Mouse (Mus musculus): ENCODE measurements around the gene Glud1.
A peak's percentile ranks its signal among the peaks of the same experiment; 100 is the strongest.
"Not testable (repeated sequence)": the region's sequence is repeated elsewhere in the genome, so short reads cannot be mapped to it uniquely, and the experiment has no call there.

Glud1 gene

GRCm38 (mm10) chr14:34354456-34354855 lies 43.9 kb downstream of the Glud1 start:
- no peak for DNase-seq

GRCm38 (mm10) chr14:34355301-34355700 lies 44.8 kb downstream of the Glud1 start, which contains the start of gene Fam25c:
Gene Fam25c, minus strand, starts transcription at chr14:34355433.
- no peak for DNase-seq

- peak; percentile 80 for DNase-seq
Measured at GRCm38 (mm10) chr14:34357671-34358455, 47.3 kb downstream of the Glud1 start.

- no peak for DNase-seq
Measured at GRCm38 (mm10) chr14:34359676-34360244, 49.2 kb downstream of the Glud1 start.

GRCm38 (mm10) chr14:34360251-34360650 lies 49.7 kb downstream of the Glud1 start:
- no peak for DNase-seq

- no peak for DNase-seq
Measured at GRCm38 (mm10) chr14:34362135-34362534, 51.6 kb downstream of the Glud1 start.

- DNase-seq, result peak; percentile 81
Measured at GRCm38 (mm10) chr14:34362726-34363445, 52.4 kb downstream of the Glud1 start.

GRCm38 (mm10) chr14:34363490-34364253 lies 53.1 kb downstream of the Glud1 start:
- peak; percentile 67 for DNase-seq

- not testable (repeated sequence) for DNase-seq
Measured at GRCm38 (mm10) chr14:34364254-34365146, 54.0 kb downstream of the Glud1 start.

GRCm38 (mm10) chr14:34365147-34365507 lies 54.6 kb downstream of the Glud1 start:
- DNase-seq, result no peak

- no peak for DNase-seq
Measured at GRCm38 (mm10) chr14:34370203-34370602, 59.7 kb downstream of the Glud1 start.

- no peak for DNase-seq
Measured at GRCm38 (mm10) chr14:34370921-34371320, 60.4 kb downstream of the Glud1 start.

- no peak for DNase-seq
Measured at GRCm38 (mm10) chr14:34371763-34372162, 61.2 kb downstream of the Glud1 start.

- DNase-seq, result peak; percentile 61
Measured at GRCm38 (mm10) chr14:34372646-34373045, 62.1 kb downstream of the Glud1 start.

GRCm38 (mm10) chr14:34373581-34373980 lies 63.1 kb downstream of the Glud1 start:
- no peak for DNase-seq

GRCm38 (mm10) chr14:34374577-34374976 lies 64.0 kb downstream of the Glud1 start, which contains the start of gene Sncg:
Gene Sncg, minus strand, starts transcription at chr14:34374789.
- DNase-seq, result no peak

- DNase-seq, result no peak
Measured at GRCm38 (mm10) chr14:34375415-34375904, 64.9 kb downstream of the Glud1 start, which contains the start of gene Mmrn2. Gene Mmrn2, plus strand, starts transcription at chr14:34375465.

- no peak for DNase-seq
Measured at GRCm38 (mm10) chr14:34375941-34376340, 65.4 kb downstream of the Glud1 start.

- DNase-seq, result no peak
Measured at GRCm38 (mm10) chr14:34377121-34377520, 66.6 kb downstream of the Glud1 start.

GRCm38 (mm10) chr14:34378560-34379331 lies 68.2 kb downstream of the Glud1 start:
- DNase-seq, result peak; percentile 57
